9 mouse cellular contexts compared by ENCODE assay signal in the genomic region with DNA sequence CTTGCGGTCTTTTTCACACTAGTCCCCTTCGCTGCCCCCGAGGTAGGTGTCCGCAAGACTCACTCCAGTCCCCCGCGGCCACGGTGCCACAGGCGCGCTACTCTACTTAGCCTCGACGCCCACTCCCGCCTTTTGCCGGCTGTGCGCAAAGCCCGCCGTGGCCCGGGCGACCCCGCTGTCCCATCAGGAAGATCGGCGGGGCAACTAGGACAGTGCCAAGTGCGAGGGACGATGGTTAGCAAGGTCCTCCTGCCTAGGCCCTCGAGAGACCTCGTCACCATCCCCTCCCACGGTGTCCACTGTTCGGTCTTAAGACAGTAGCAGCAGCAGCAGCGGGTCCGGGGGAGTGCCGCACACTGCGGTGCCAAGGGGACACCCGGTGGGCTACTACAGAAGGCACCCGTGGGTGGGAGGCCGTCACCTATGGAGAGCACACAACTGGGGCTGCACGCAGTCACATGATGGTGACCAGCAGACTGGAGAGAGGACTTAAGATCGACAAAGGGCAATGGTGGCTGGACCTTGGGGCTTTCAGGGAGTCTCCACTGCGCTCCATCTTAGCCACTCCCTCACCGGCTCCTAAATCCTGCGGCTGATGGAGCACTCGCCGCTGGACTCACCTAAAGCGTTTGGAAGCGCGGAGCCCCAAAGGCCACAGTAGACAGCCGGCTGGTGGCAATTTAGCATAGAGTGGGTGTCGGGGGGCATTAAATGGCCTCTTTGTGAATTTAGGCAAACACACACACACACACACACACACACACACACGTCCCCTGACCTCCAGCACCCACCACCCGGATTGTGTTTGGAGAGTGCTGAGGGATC. TPM values are rescaled to one million over a fixed set of nuclear protein-coding genes. Genes with fewer than 3 reads are reported as not detected.
DNase-seq lines count a peak whose midpoint lies in the region; ATAC-seq and TF ChIP-seq lines count a peak whose summit lies in the region.
"Had no signal": no experiment of that assay in that cellular context is flagged by ENCODE, and none has a peak within 500 bp of the region (broad histone marks: within the 10 kb centered on the region; RNA-seq: fewer than 3 reads in every experiment).

No protein-coding gene starts in this region.

- peak overlapping the region; percentile 35 for H3K9ac ChIP-seq in heart, adult 2 months (ENCODE audit: low read depth, low read length)
- peak overlapping the region; percentile 10; the same call in 1 of the 2 replicates for H3K9ac ChIP-seq in ES-Bruce4 (ENCODE audit: low read depth, poor library complexity, severe bottlenecking)
- H3K9ac ChIP-seq in embryonic facial prominence, embryonic 15.5 days: peak overlapping the region; percentile 10; the same call in 1 of the 2 replicates
- H3K9ac ChIP-seq in limb, embryonic 15.5 days: peak overlapping the region; percentile 31; the same call in 1 of the 2 replicates

- peak in 1 of 2 experiments; percentile 55 for DNase-seq in heart, adult 2 months
- DNase-seq in heart, adult 8-10 months (ENCODE audit: low spot score): no peak
- no peak for DNase-seq in right cerebral cortex, adult 18-20 months
- DNase-seq in adrenal gland, postnatal 36 days: no peak
- DNase-seq: lung, adult 18-20 months had no signal

- no peak for TF ChIP-seq EP300 in heart, adult 2 months (IDR thresholded peaks at IDR 0.05; ENCODE audit: insufficient read depth, low read depth, low read length)
- no peak for TF ChIP-seq EP300 in ES-Bruce4 (IDR thresholded peaks at IDR 0.05; ENCODE audit: insufficient read depth, low read depth, low read length)

- H3K27ac ChIP-seq in heart, adult 2 months: peak overlapping the region; percentile 55; the same call in 1 of the 2 replicates
- no peak overlapping the region for H3K27ac ChIP-seq in ES-Bruce4 (ENCODE audit: insufficient read depth, low read length)
- no peak overlapping the region for H3K27ac ChIP-seq in embryonic facial prominence, embryonic 15.5 days (replicated peaks)
- H3K27ac ChIP-seq in limb, embryonic 15.5 days: no peak overlapping the region

- no peak for TF ChIP-seq CTCF in heart, adult 2 months (IDR thresholded peaks at IDR 0.05)
- no peak for TF ChIP-seq CTCF in ES-Bruce4 (IDR thresholded peaks at IDR 0.05; ENCODE audit: low read depth, low read length)

- peaks cover 7% of the 10 kb centered on the region; the same call in 1 of the 2 replicates for H3K79me2 ChIP-seq in heart, adult 2 months (replicated peaks; ENCODE audit: control insufficient read depth, insufficient read depth, low read length)

- 23% methylated on average over 48 of the region's 48 CpGs for WGBS in heart, adult 2 months
- WGBS in embryonic facial prominence, embryonic 15.5 days: 22% methylated on average over 48 of the region's 48 CpGs
- 14% methylated on average over 48 of the region's 48 CpGs for WGBS in limb, embryonic 15.5 days

- H3K4me2 ChIP-seq in embryonic facial prominence, embryonic 15.5 days (replicated peaks): peak overlapping the region; percentile 40
- H3K4me2 ChIP-seq in limb, embryonic 15.5 days: peak overlapping the region; percentile 50

- peak overlapping the region; percentile 43 for H3K4me3 ChIP-seq in heart, adult 2 months
- H3K4me3 ChIP-seq in ES-Bruce4 (ENCODE audit: low read depth, low read length): peak overlapping the region; percentile 53
- peak overlapping the region; percentile 19 for H3K4me3 ChIP-seq in embryonic facial prominence, embryonic 15.5 days (replicated peaks)
- peak overlapping the region; percentile 21 for H3K4me3 ChIP-seq in limb, embryonic 15.5 days

- H3K27me3 ChIP-seq in heart, adult 2 months (ENCODE audit: control insufficient read depth, insufficient read depth, low read length): no peaks in the 10 kb centered on the region
- peaks cover 44% of the 10 kb centered on the region for H3K27me3 ChIP-seq in ES-Bruce4 (ENCODE audit: control insufficient read depth, insufficient read depth, low read length, poor library complexity, severe bottlenecking)
- peaks cover 27% of the 10 kb centered on the region for H3K27me3 ChIP-seq in embryonic facial prominence, embryonic 15.5 days
- peaks cover 18% of the 10 kb centered on the region; the same call in 1 of the 2 replicates for H3K27me3 ChIP-seq in limb, embryonic 15.5 days

- no peak for ATAC-seq in embryonic facial prominence, embryonic 15.5 days (ENCODE audit: insufficient number of reproducible peaks, low FRiP score, low TSS enrichment, low read depth)
- no peak for ATAC-seq in limb, embryonic 15.5 days (ENCODE audit: insufficient number of reproducible peaks, low FRiP score, low TSS enrichment, low read depth)
- no peak for ATAC-seq in megakaryocyte-erythroid progenitor cell, adult 5-6 weeks (replicated peaks; ENCODE audit: low FRiP score, low TSS enrichment, poor library complexity, severe bottlenecking)

- H3K4me1 ChIP-seq in heart, adult 2 months (ENCODE audit: control insufficient read depth, insufficient read depth, low read length): peaks cover 35% of the 10 kb centered on the region
- no peaks in the 10 kb centered on the region for H3K4me1 ChIP-seq in ES-Bruce4 (ENCODE audit: control insufficient read depth, insufficient read depth, low read length)
- H3K4me1 ChIP-seq in embryonic facial prominence, embryonic 15.5 days: peaks cover 98% of the 10 kb centered on the region
- peaks cover 99% of the 10 kb centered on the region for H3K4me1 ChIP-seq in limb, embryonic 15.5 days

- TF ChIP-seq POLR2A in heart, adult 2 months (IDR thresholded peaks at IDR 0.05; ENCODE audit: insufficient read depth, low read depth, low read length): no peak
- no peak for TF ChIP-seq POLR2A in ES-Bruce4 (IDR thresholded peaks at IDR 0.05; ENCODE audit: insufficient read depth, low read length)

- intact Hi-C loops in heart, adult 2 months (cut with DNase I): no loop called here

- no peaks in the 10 kb centered on the region for H3K9me3 ChIP-seq in ES-Bruce4 (replicated peaks; ENCODE audit: control insufficient read depth, insufficient read depth, low read length, poor library complexity, severe bottlenecking)
- H3K9me3 ChIP-seq in embryonic facial prominence, embryonic 15.5 days (replicated peaks): no peaks in the 10 kb centered on the region
- no peaks in the 10 kb centered on the region for H3K9me3 ChIP-seq in limb, embryonic 15.5 days

- H3K36me3 ChIP-seq in heart, adult 2 months (ENCODE audit: control insufficient read depth, insufficient read depth, low read length): peaks cover 7% of the 10 kb centered on the region; the same call in 1 of the 2 replicates
- no peaks in the 10 kb centered on the region for H3K36me3 ChIP-seq in ES-Bruce4 (ENCODE audit: control insufficient read depth, insufficient read depth, low read length, poor library complexity, severe bottlenecking)
- no peaks in the 10 kb centered on the region for H3K36me3 ChIP-seq in embryonic facial prominence, embryonic 15.5 days
- H3K36me3 ChIP-seq in limb, embryonic 15.5 days: no peaks in the 10 kb centered on the region; the same call in 1 of the 2 replicates

RNA-seq across cellular contexts. Expression of a gene that starts 15.3 kb away (rescaled TPM):
- total RNA-seq in heart, adult 2 months (2021): 100 to 1,000 TPM; 274 to 297 TPM
- polyA plus RNA-seq in heart, adult 2 months (2012; rRNA removed): 49.0 and 68.7 TPM in 2 replicates
- total RNA-seq in heart, adult 8-10 months (2022): 100 to 1,000 TPM; 288 to 356 (median 295) TPM
- 1.2 and 1.8 TPM in 2 replicates for polyA plus RNA-seq in ES-Bruce4 (2011; ENCODE audit: insufficient read depth, insufficient read length, low read depth, missing spikeins)
- 61.4 and 62.0 TPM in 2 replicates for polyA plus RNA-seq in embryonic facial prominence, embryonic 15.5 days (2015; fragmentation: Nextera tagmentation; extraction: Ambion mirVana)
- 87.0 and 100 TPM in 2 replicates for polyA plus RNA-seq in limb, embryonic 15.5 days (2015; fragmentation: Nextera tagmentation; extraction: Ambion mirVana)
- 100 to 1,000 TPM in 1 of 2 experiments, 10 to 100 TPM in 1; 99.9 to 108 TPM for total RNA-seq in adrenal gland, postnatal 36 days (2021)
- 73.4 and 79.7 TPM in 2 replicates for total RNA-seq in megakaryocyte-erythroid progenitor cell, adult 5-6 weeks (2014; fragmentation: Nextera tagmentation)
- 13.3 and 26.0 TPM in 2 replicates for total RNA-seq in megakaryocyte-erythroid progenitor cell, adult 5-6 weeks (2017)

RNA-seq across cellular contexts. Expression of a gene that starts 37.7 kb away (rescaled TPM):
- 10 to 100 TPM; 11.2 to 12.3 TPM for total RNA-seq in heart, adult 2 months (2021)
- polyA plus RNA-seq in heart, adult 2 months (2012; rRNA removed): 6.1 and 7.6 TPM in 2 replicates
- total RNA-seq in heart, adult 8-10 months (2022): 10 to 100 TPM; 10.3 to 13.2 (median 12.0) TPM
- polyA plus RNA-seq in ES-Bruce4 (2011; ENCODE audit: insufficient read depth, insufficient read length, low read depth, missing spikeins): 2.5 and 3.1 TPM in 2 replicates
- 8.4 and 8.9 TPM in 2 replicates for polyA plus RNA-seq in embryonic facial prominence, embryonic 15.5 days (2015; fragmentation: Nextera tagmentation; extraction: Ambion mirVana)
- polyA plus RNA-seq in limb, embryonic 15.5 days (2015; fragmentation: Nextera tagmentation; extraction: Ambion mirVana): 7.5 and 8.0 TPM in 2 replicates
- 1 to 10 TPM; 9.1 to 10.0 TPM for total RNA-seq in adrenal gland, postnatal 36 days (2021)
- 4.7 TPM in 2 replicates for total RNA-seq in megakaryocyte-erythroid progenitor cell, adult 5-6 weeks (2014; fragmentation: Nextera tagmentation)
- 3.5 and 3.7 TPM in 2 replicates for total RNA-seq in megakaryocyte-erythroid progenitor cell, adult 5-6 weeks (2017)

RNA-seq across cellular contexts. Expression of a gene that starts 46.4 kb away (rescaled TPM):
- 10 to 100 TPM; 27.4 to 29.7 TPM for total RNA-seq in heart, adult 2 months (2021)
- polyA plus RNA-seq in heart, adult 2 months (2012; rRNA removed): 13.4 and 21.2 TPM in 2 replicates
- total RNA-seq in heart, adult 8-10 months (2022): 10 to 100 TPM; 31.0 to 34.9 (median 33.1) TPM
- polyA plus RNA-seq in ES-Bruce4 (2011; ENCODE audit: insufficient read depth, insufficient read length, low read depth, missing spikeins): 19.5 and 20.5 TPM in 2 replicates
- 46.5 TPM in 2 replicates for polyA plus RNA-seq in embryonic facial prominence, embryonic 15.5 days (2015; fragmentation: Nextera tagmentation; extraction: Ambion mirVana)
- polyA plus RNA-seq in limb, embryonic 15.5 days (2015; fragmentation: Nextera tagmentation; extraction: Ambion mirVana): 44.7 and 45.6 TPM in 2 replicates
- total RNA-seq in adrenal gland, postnatal 36 days (2021): 10 to 100 TPM; 63.3 to 70.5 TPM
- 28.3 and 31.1 TPM in 2 replicates for total RNA-seq in megakaryocyte-erythroid progenitor cell, adult 5-6 weeks (2014; fragmentation: Nextera tagmentation)
- total RNA-seq in megakaryocyte-erythroid progenitor cell, adult 5-6 weeks (2017): 53.1 and 61.8 TPM in 2 replicates

RNA-seq across cellular contexts. Expression of a gene that starts 55.6 kb away (rescaled TPM):
- 10 to 100 TPM; 85.1 to 87.6 TPM for total RNA-seq in heart, adult 2 months (2021)
- polyA plus RNA-seq in heart, adult 2 months (2012; rRNA removed): 77.3 and 101 TPM in 2 replicates
- 10 to 100 TPM; 82.8 to 92.9 (median 89.3) TPM for total RNA-seq in heart, adult 8-10 months (2022)
- polyA plus RNA-seq in ES-Bruce4 (2011; ENCODE audit: insufficient read depth, insufficient read length, low read depth, missing spikeins): 68.0 and 76.1 TPM in 2 replicates
- polyA plus RNA-seq in embryonic facial prominence, embryonic 15.5 days (2015; fragmentation: Nextera tagmentation; extraction: Ambion mirVana): 104 and 110 TPM in 2 replicates
- 102 and 122 TPM in 2 replicates for polyA plus RNA-seq in limb, embryonic 15.5 days (2015; fragmentation: Nextera tagmentation; extraction: Ambion mirVana)
- 100 to 1,000 TPM; 116 to 119 TPM for total RNA-seq in adrenal gland, postnatal 36 days (2021)
- 94.8 and 151 TPM in 2 replicates for total RNA-seq in megakaryocyte-erythroid progenitor cell, adult 5-6 weeks (2014; fragmentation: Nextera tagmentation)
- 38.4 and 43.7 TPM in 2 replicates for total RNA-seq in megakaryocyte-erythroid progenitor cell, adult 5-6 weeks (2017)
